Mouse (Mus musculus) liver, postnatal 0 days (tissue): ENCODE measurements around the gene Tmem60. TPM values are rescaled to one million over a fixed set of nuclear protein-coding genes. Genes with fewer than 3 reads are reported as not detected.

Experiments
- ATAC-seq: fragments of 200-750 bp; cut with Nextera tagmentation; 2 replicates; pipeline ENCODE4 v1.8.0; 2017; ENCODE audit warnings: mild to moderate bottlenecking, moderate library complexity
- DNase-seq: peaks from one replicate; pipeline ENCODE4 v3.0.0-alpha.2; 2016
- H3K27ac ChIP-seq: fragments of 300-500 bp; sonication (generic); 2 replicates; pipeline ENCODE4 v1.5.1; 2014; ENCODE audit warnings: antibody characterized with exemption, moderate library complexity, mild to moderate bottlenecking, low read depth
- H3K27me3 ChIP-seq: fragments of 300-500 bp; sonication (generic); 2 replicates; pipeline ENCODE4 v1.6.1; 2014; ENCODE audit warnings: low read length, control low read depth, mixed read lengths; ENCODE audit not compliant: insufficient read depth
- H3K36me3 ChIP-seq: fragments of 300-500 bp; sonication (generic); replicated peaks from 2 replicates; pipeline ENCODE4 v1.6.1; 2014; ENCODE audit warnings: mild to moderate bottlenecking, control low read depth, low read length, moderate library complexity, mixed read lengths; ENCODE audit not compliant: insufficient read depth
- H3K4me1 ChIP-seq: fragments of 300-500 bp; sonication (generic); 2 replicates; pipeline ENCODE4 v1.6.1; 2014; ENCODE audit warnings: antibody characterized with exemption, mild to moderate bottlenecking, control low read depth; ENCODE audit not compliant: insufficient read depth
- H3K4me2 ChIP-seq: fragments of 300-500 bp; sonication (generic); 2 replicates; pipeline ENCODE4 v1.6.1; 2014; ENCODE audit warnings: low read depth, mild to moderate bottlenecking, low read length, moderate library complexity, mixed read lengths
- H3K4me3 ChIP-seq: fragments of 300-500 bp; sonication (generic); 2 replicates; pipeline ENCODE4 v1.5.1; 2014; ENCODE audit warnings: low read depth, low read length
- H3K9ac ChIP-seq: fragments of 300-500 bp; sonication (generic); replicated peaks from 2 replicates; pipeline ENCODE4 v1.6.1; 2014; ENCODE audit warnings: mild to moderate bottlenecking, moderate library complexity
- H3K9me3 ChIP-seq: fragments of 300-500 bp; sonication (generic); 2 replicates; pipeline ENCODE4 v1.6.1; 2016; ENCODE audit warnings: mild to moderate bottlenecking, control low read depth, low read length, mixed read lengths
- CTCF ChIP-seq: sonication (generic); IDR thresholded peaks from 2 replicates; pipeline ENCODE4 v1.5.1; 2016; ENCODE audit warnings: antibody characterized with exemption, low read depth
- EP300 ChIP-seq: IDR thresholded peaks from 2 replicates; pipeline ENCODE4 v1.6.1; 2016; ENCODE audit warnings: antibody characterized with exemption, low read depth, mild to moderate bottlenecking
- WGBS: fragments of 180-500 bp; shearing (Covaris S2); extraction: QIAGEN DNeasy Blood & Tissue Kit; methylation state at CpG from one replicate; pipeline ENCODE4 v1.1.7; 2014; ENCODE audit not compliant: insufficient replicate concordance; 5-methylcytosine and 5-hydroxymethylcytosine counted together
- polyA plus RNA-seq: library from polyadenylated mRNA; unstranded; fragments of >200 nt; fragmentation: Nextera tagmentation; extraction: Ambion mirVana; gene quantifications from 2 replicates; pipeline ENCODE4 v1.2.1, GENCODE M21; 2015

The Tmem60 gene
- 49.7 and 55.5 TPM in 2 replicates for polyA plus RNA-seq

GRCm38 (mm10) chr5:20881915-20882800 is at the start of gene Tmem60, which contains the start of gene Phtf2:
TSS of gene Tmem60 (plus strand) at chr5:20882191.
TSS of gene Phtf2 (minus strand) at chr5:20882124.
- H3K4me3 ChIP-seq, result peak within 1 kb of the TSS; percentile 83
- WGBS, result 3% methylated on average over 88 of the region's 94 CpGs
- H3K9ac ChIP-seq, result peak within 1 kb of the TSS; percentile 91
- ATAC-seq (peak; percentile 97), DNase-seq (peak; percentile 100)
- H3K27ac ChIP-seq, result peak within 1 kb of the TSS; percentile 91
- no peaks in the 10 kb centered on the region for H3K9me3 ChIP-seq
- H3K36me3 ChIP-seq, result peaks cover 9% of the 10 kb centered on the region
- TF ChIP-seq EP300 (peak; percentile 47; the same call in 1 of the 2 replicates), CTCF (no peak)
- H3K4me2 ChIP-seq, result peak within 1 kb of the TSS; percentile 94
- H3K4me1 ChIP-seq, result peaks cover 14% of the 10 kb centered on the region
- no peaks in the 10 kb centered on the region for H3K27me3 ChIP-seq

- Histone ChIP-seq H3K9me3 (no peaks in the 10 kb centered on the region; the same call in 1 of the 2 replicates), H3K27me3 (no peaks in the 10 kb centered on the region), H3K36me3 (no peaks in the 10 kb centered on the region; the same call in 1 of the 2 replicates), H3K27ac (no peak overlapping the region), H3K4me1 (no peaks in the 10 kb centered on the region), H3K4me3 (no peak overlapping the region), H3K9ac (no peak overlapping the region), H3K4me2 (no peak overlapping the region)
- no peak for ATAC-seq
- TF ChIP-seq CTCF (no peak), EP300 (no peak)
- no peak for DNase-seq
- WGBS, result 74% methylated on average over 1 of the region's 1 CpGs
Measured at GRCm38 (mm10) chr5:20834399-20834798, 47.6 kb upstream of the Tmem60 start.

GRCm38 (mm10) chr5:20837082-20837481 is 44.9 kb upstream of the Tmem60 start:
- ATAC-seq (no peak), DNase-seq (no peak)
- H3K9me3 ChIP-seq, result no peaks in the 10 kb centered on the region; the same call in 1 of the 2 replicates
- no peak overlapping the region for H3K4me2 ChIP-seq
- no peak overlapping the region for H3K27ac ChIP-seq
- WGBS, result 94% methylated on average over 1 of the region's 1 CpGs
- no peak overlapping the region for H3K4me3 ChIP-seq
- H3K27me3 ChIP-seq, result no peaks in the 10 kb centered on the region
- no peak overlapping the region for H3K9ac ChIP-seq
- H3K36me3 ChIP-seq, result no peaks in the 10 kb centered on the region; the same call in 1 of the 2 replicates
- no peaks in the 10 kb centered on the region for H3K4me1 ChIP-seq
- TF ChIP-seq EP300 (no peak), CTCF (no peak)

- Histone ChIP-seq H3K36me3 (no peaks in the 10 kb centered on the region), H3K4me3 (no peak overlapping the region), H3K4me2 (no peak overlapping the region), H3K9me3 (no peaks in the 10 kb centered on the region), H3K27ac (no peak overlapping the region), H3K27me3 (no peaks in the 10 kb centered on the region), H3K4me1 (no peaks in the 10 kb centered on the region), H3K9ac (no peak overlapping the region)
- 65% methylated on average over 2 of the region's 3 CpGs for WGBS
- ATAC-seq, result no peak
- no peak for TF ChIP-seq CTCF
- no peak for TF ChIP-seq EP300
- no peak for DNase-seq
Measured at GRCm38 (mm10) chr5:20843405-20843804, 38.6 kb upstream of the Tmem60 start.

- H3K4me2 ChIP-seq, result no peak overlapping the region
- ATAC-seq (no peak), DNase-seq (no peak)
- H3K4me3 ChIP-seq, result no peak overlapping the region
- no peaks in the 10 kb centered on the region for H3K36me3 ChIP-seq
- no peaks in the 10 kb centered on the region for H3K27me3 ChIP-seq
- no peaks in the 10 kb centered on the region for H3K4me1 ChIP-seq
- WGBS, result 87% methylated on average over 2 of the region's 2 CpGs
- no peak overlapping the region for H3K9ac ChIP-seq
- no peaks in the 10 kb centered on the region for H3K9me3 ChIP-seq
- no peak overlapping the region for H3K27ac ChIP-seq
- TF ChIP-seq EP300 (no peak), CTCF (no peak)
Measured at GRCm38 (mm10) chr5:20843816-20844215, 38.2 kb upstream of the Tmem60 start.

- no peak for DNase-seq
- H3K27me3 ChIP-seq, result no peaks in the 10 kb centered on the region
- no peak overlapping the region for H3K4me2 ChIP-seq
- H3K4me3 ChIP-seq, result no peak overlapping the region
- TF ChIP-seq CTCF, result no peak
- no peaks in the 10 kb centered on the region for H3K4me1 ChIP-seq
- H3K9me3 ChIP-seq, result no peaks in the 10 kb centered on the region
- WGBS, result 57% methylated on average over 2 of the region's 2 CpGs
- H3K27ac ChIP-seq, result no peak overlapping the region
- H3K36me3 ChIP-seq, result no peaks in the 10 kb centered on the region
- H3K9ac ChIP-seq, result no peak overlapping the region
- no peak for ATAC-seq
Measured at GRCm38 (mm10) chr5:20847010-20847409, 35.0 kb upstream of the Tmem60 start.
